Mouse (Mus musculus): ENCODE measurements at regions not wholly inside any gene's neighbourhood (a gene's known extent, or its start where the extent isn't known, plus 50 kb on each side); places are given as distances from the start of the nearest gene placed in this dataset.

DNA sequence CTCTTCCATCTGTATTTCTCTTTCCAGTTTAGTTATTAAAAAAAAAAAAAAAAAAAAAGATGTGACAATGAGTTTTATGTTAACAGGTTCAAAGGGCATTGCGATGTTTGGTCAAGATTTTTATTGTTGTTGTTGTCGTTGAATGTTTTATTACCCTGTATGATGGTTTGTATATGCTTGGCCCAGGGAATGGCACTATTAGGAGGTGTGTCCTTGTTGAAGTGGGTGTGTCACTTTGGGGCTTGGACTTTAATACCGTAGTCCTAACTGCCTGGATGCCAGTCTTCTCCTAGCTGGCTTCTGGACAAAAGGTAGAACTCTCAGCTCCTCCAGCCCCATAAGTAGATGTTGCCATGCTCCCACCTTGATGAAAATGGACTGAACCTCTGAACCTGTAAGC, 545.9 kb upstream of the Akr1e1 start:
- TF ChIP-seq HCFC1 (IDR thresholded peaks at IDR 0.05; ENCODE audit: borderline replicate concordance, insufficient read depth, low read length), result no peak
- no peak for TF ChIP-seq CHD2 (IDR thresholded peaks at IDR 0.05; ENCODE audit: low read depth, low read length)
- no peak for TF ChIP-seq MAFK (IDR thresholded peaks at IDR 0.05; ENCODE audit: insufficient read depth, low read depth, low read length)
- TF ChIP-seq ZNF384 (IDR thresholded peaks at IDR 0.05; ENCODE audit: low read depth, low read length), result no peak

All from ES-E14 (cell line).